In the genomic region with DNA sequence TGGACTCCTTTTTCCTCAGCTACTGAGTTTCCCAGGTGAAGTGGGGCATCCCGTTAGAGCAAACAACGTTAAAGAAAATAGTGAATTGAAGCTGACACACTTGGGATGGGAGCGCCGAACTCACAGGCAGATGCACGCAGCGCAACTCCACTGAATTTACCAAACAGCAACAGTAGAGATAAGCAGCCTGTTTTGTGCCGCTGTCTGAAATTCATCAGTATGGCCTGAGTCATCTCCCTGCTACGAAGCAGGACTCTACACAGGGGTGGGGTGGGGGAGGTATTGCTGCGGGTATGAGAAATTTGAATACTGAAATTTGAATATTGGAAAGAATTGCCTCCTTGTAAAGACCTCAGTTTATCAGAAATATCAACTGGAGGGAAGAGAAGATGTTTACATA, we compare ENCODE assay signal across 27 mouse cellular contexts. TPM values are rescaled to one million over a fixed set of nuclear protein-coding genes. Genes with fewer than 3 reads are reported as not detected.
A peak's percentile ranks its signal among the peaks of the same experiment; 100 is the strongest.
DNase-seq lines count a peak whose midpoint lies in the region; ATAC-seq and TF ChIP-seq lines count a peak whose summit lies in the region.
"Had no signal": no experiment of that assay in that cellular context is flagged by ENCODE, and none has a peak within 500 bp of the region (broad histone marks: within the 10 kb centered on the region; RNA-seq: fewer than 3 reads in every experiment).

No protein-coding gene starts in this region.

- dilution Hi-C loops in CH12.LX (cut with MboI; ENCODE audit: extremely low pct_ligation_motif_present, extremely low pct_unique_long_range_greater_than_20kb, low sequenced_read_pairs): no loop called here

- H3K36me3 ChIP-seq in liver, embryonic 11.5 days (ENCODE audit: control insufficient read depth, insufficient read depth, low read length): no peaks in the 10 kb centered on the region
- H3K36me3 ChIP-seq in CH12.LX (replicated peaks in 1 of 2; ENCODE audit: control insufficient read depth in 1 of 2, insufficient read depth in 1 of 2, low read length in 1 of 2) (no peaks in the 10 kb centered on the region), MEL (ENCODE audit: control insufficient read depth in 1 of 2, insufficient read depth in 2 of 2, low read length in 2 of 2) (peaks cover 0 to 6% of the 10 kb centered on the region in 2 experiments; a peak in 2 of 4 replicates)
- no peaks in the 10 kb centered on the region for H3K36me3 ChIP-seq in intestine, embryonic 15.5 days
- H3K36me3 ChIP-seq: embryonic facial prominence, embryonic 10.5 days; embryonic facial prominence, embryonic 12.5 days; forebrain, embryonic 15.5 days; G1E had no signal

- in situ Hi-C loops in CH12.LX (cut with MboI; ENCODE audit: low pct_ligation_motif_present, low pct_unique_long_range_greater_than_20kb, low sequenced_read_pairs): no loop called here

- H3K27ac ChIP-seq in liver, embryonic 11.5 days (ENCODE audit: low read depth, low read length): no peak overlapping the region
- H3K27ac ChIP-seq in CH12.LX (ENCODE audit: insufficient read depth, low read depth) (no peak overlapping the region), MEL (ENCODE audit: control insufficient read depth, low read depth, low read length) (no peak overlapping the region)
- H3K27ac ChIP-seq in olfactory bulb, adult 2 months (ENCODE audit: insufficient read depth, low read depth, low read length): peak overlapping the region; percentile 48; the same call in 1 of the 2 replicates
- no peak overlapping the region for H3K27ac ChIP-seq in intestine, embryonic 15.5 days
- H3K27ac ChIP-seq: embryonic facial prominence, embryonic 10.5 days; embryonic facial prominence, embryonic 12.5 days; forebrain, embryonic 13.5 days; forebrain, embryonic 15.5 days had no signal

- no peak for ATAC-seq in liver, embryonic 11.5 days (replicated peaks; ENCODE audit: low FRiP score)
- no peak for ATAC-seq in intestine, embryonic 15.5 days
- ATAC-seq: activated CD4-positive, CD25-positive, alpha-beta regulatory T cell, adult 4 months; forebrain, embryonic 13.5 days; forebrain, embryonic 15.5 days; forebrain, postnatal 0 days; Patski had no signal

- TF ChIP-seq EP300 in CH12.LX (IDR thresholded peaks at IDR 0.05; ENCODE audit: low read length): no peak
- TF ChIP-seq EP300 in MEL (IDR thresholded peaks at IDR 0.05; ENCODE audit: low read depth in 1 of 2, low read length in 2 of 2): no peak

- peak; percentile 20 for DNase-seq in liver, embryonic 11.5 days (ENCODE audit: low spot score)
- no peak for DNase-seq in liver
- peak; percentile 39 for DNase-seq in CH12.LX (ENCODE audit: extremely low read depth)
- DNase-seq in MEL (ENCODE audit: low read depth, low spot score): peak; percentile 16
- DNase-seq in kidney, postnatal 14 days: no peak
- DNase-seq: adrenal gland, adult 8-10 months; adrenal gland, postnatal 14 days; adrenal gland, postnatal 36 days; cerebellum, adult 11-12 months; cerebellum, adult 2 months; cerebellum, adult 9-10 months; cerebellum, postnatal 10 days; cerebellum, postnatal 25 days; forebrain, postnatal 0 days had no signal

- 61% methylated on average over 9 of the region's 9 CpGs for WGBS in liver, embryonic 11.5 days
- 49% methylated on average over 9 of the region's 9 CpGs for WGBS in olfactory bulb, adult 2 months
- 72% methylated on average over 9 of the region's 9 CpGs for WGBS in intestine, embryonic 15.5 days

- H3K9me3 ChIP-seq in liver, embryonic 11.5 days (ENCODE audit: control insufficient read depth, low read length): no peaks in the 10 kb centered on the region
- H3K9me3 ChIP-seq in CH12.LX (replicated peaks; ENCODE audit: low read length) (no peaks in the 10 kb centered on the region), MEL (replicated peaks; ENCODE audit: insufficient read depth, low read length) (no peaks in the 10 kb centered on the region)
- H3K9me3 ChIP-seq in intestine, embryonic 15.5 days: no peaks in the 10 kb centered on the region
- H3K9me3 ChIP-seq: embryonic facial prominence, embryonic 10.5 days; embryonic facial prominence, embryonic 12.5 days; forebrain, embryonic 13.5 days; forebrain, embryonic 15.5 days had no signal

- TF ChIP-seq CTCF in CH12.LX (conservative IDR thresholded peaks at IDR 0.05 in 1 of 2, IDR thresholded peaks at IDR 0.05 in 1 of 2; ENCODE audit: low read depth in 2 of 2, low read length in 2 of 2) (no peak), MEL (IDR thresholded peaks at IDR 0.05 in 2 of 3, conservative IDR thresholded peaks at IDR 0.05 in 1 of 3; ENCODE audit: control insufficient read depth in 1 of 3, insufficient read depth in 1 of 3, low read depth in 2 of 3, low read length in 3 of 3, poor library complexity in 1 of 3, severe bottlenecking in 1 of 3) (no peak)
- TF ChIP-seq CTCF in olfactory bulb, adult 2 months (IDR thresholded peaks at IDR 0.05; ENCODE audit: insufficient read depth, low read depth, low read length): no peak

- TF ChIP-seq RAD21 in CH12.LX (IDR thresholded peaks at IDR 0.05; ENCODE audit: low read depth, low read length) (no peak), MEL (IDR thresholded peaks at IDR 0.05; ENCODE audit: low read depth, low read length) (no peak)

- H3K9ac ChIP-seq in liver, embryonic 11.5 days (ENCODE audit: low read depth, low read length): no peak overlapping the region
- H3K9ac ChIP-seq in CH12.LX (ENCODE audit: insufficient read depth, low read depth): no peak overlapping the region
- H3K9ac ChIP-seq in MEL (ENCODE audit: control insufficient read depth, low read depth, low read length, poor library complexity, severe bottlenecking): no peak overlapping the region
- H3K9ac ChIP-seq in intestine, embryonic 15.5 days: no peak overlapping the region
- H3K9ac ChIP-seq: embryonic facial prominence, embryonic 12.5 days; forebrain, embryonic 13.5 days; forebrain, embryonic 15.5 days; forebrain, postnatal 0 days had no signal

- H3K79me2 ChIP-seq in CH12.LX (replicated peaks; ENCODE audit: control insufficient read depth, extremely low read depth, insufficient read depth, poor library complexity, severe bottlenecking) (no peaks in the 10 kb centered on the region), MEL (ENCODE audit: control insufficient read depth, insufficient read depth, low read length, poor library complexity) (no peaks in the 10 kb centered on the region)

- H3K27me3 ChIP-seq in liver, embryonic 11.5 days (replicated peaks; ENCODE audit: control insufficient read depth, insufficient read depth, low read length): peaks cover 34% of the 10 kb centered on the region
- H3K27me3 ChIP-seq in CH12.LX (replicated peaks): no peaks in the 10 kb centered on the region
- peaks cover 0 to 2% of the 10 kb centered on the region in 2 experiments; a peak in 1 of 4 replicates for H3K27me3 ChIP-seq in MEL (ENCODE audit: control insufficient read depth in 1 of 2, insufficient read depth in 2 of 2, low read length in 2 of 2)
- H3K27me3 ChIP-seq in intestine, embryonic 15.5 days (replicated peaks): peaks cover 10% of the 10 kb centered on the region; the same call in 1 of the 2 replicates

- TF ChIP-seq POLR2A in CH12.LX (IDR thresholded peaks at IDR 0.05; ENCODE audit: low read depth, low read length): no peak
- TF ChIP-seq POLR2A in MEL (IDR thresholded peaks at IDR 0.05; ENCODE audit: control insufficient read depth in 1 of 2, insufficient read depth in 1 of 2, low read depth in 1 of 2, low read length in 2 of 2, poor library complexity in 1 of 2): no peak
- TF ChIP-seq POLR2A in olfactory bulb, adult 2 months (IDR thresholded peaks at IDR 0.05; ENCODE audit: insufficient read depth, low read depth, low read length): no peak

- H3K4me2 ChIP-seq in liver, embryonic 11.5 days: no peak overlapping the region
- H3K4me2 ChIP-seq in CH12.LX (ENCODE audit: insufficient read depth, low read depth, poor library complexity, severe bottlenecking): 0 out of 2 replicates have a peak overlapping the region, but pooled peaks have one; percentile 2
- no peak overlapping the region for H3K4me2 ChIP-seq in intestine, embryonic 15.5 days (replicated peaks)
- H3K4me2 ChIP-seq: embryonic facial prominence, embryonic 12.5 days; forebrain, embryonic 13.5 days; forebrain, embryonic 15.5 days had no signal

- H3K4me3 ChIP-seq in liver, embryonic 11.5 days (ENCODE audit: low read depth, low read length): no peak overlapping the region
- H3K4me3 ChIP-seq in CH12.LX (replicated peaks in 1 of 3; ENCODE audit: low read depth in 2 of 3, low read length in 2 of 3, poor library complexity in 1 of 3) (no peak overlapping the region), MEL (ENCODE audit: control insufficient read depth in 1 of 2, insufficient read depth in 1 of 2, low read depth in 2 of 2, low read length in 2 of 2) (no peak overlapping the region)
- peak overlapping the region; percentile 28 for H3K4me3 ChIP-seq in olfactory bulb, adult 2 months (ENCODE audit: insufficient read depth, low read depth, low read length)
- H3K4me3 ChIP-seq in intestine, embryonic 15.5 days (replicated peaks): no peak overlapping the region
- H3K4me3 ChIP-seq: embryonic facial prominence, embryonic 10.5 days; embryonic facial prominence, embryonic 12.5 days; forebrain, embryonic 13.5 days; forebrain, embryonic 15.5 days had no signal

- peaks cover 4% of the 10 kb centered on the region for H3K4me1 ChIP-seq in liver, embryonic 11.5 days (replicated peaks; ENCODE audit: control insufficient read depth, insufficient read depth, low read length)
- H3K4me1 ChIP-seq in CH12.LX (ENCODE audit: control insufficient read depth in 1 of 2, insufficient read depth in 2 of 2): peaks cover 0 to 12% of the 10 kb centered on the region in 2 experiments; a peak in 2 of 4 replicates
- peaks cover 0 to 8% of the 10 kb centered on the region in 2 experiments; a peak in 2 of 4 replicates for H3K4me1 ChIP-seq in MEL (ENCODE audit: control insufficient read depth in 1 of 2, insufficient read depth in 2 of 2, low read length in 2 of 2)
- peaks cover 5% of the 10 kb centered on the region for H3K4me1 ChIP-seq in olfactory bulb, adult 2 months (ENCODE audit: control insufficient read depth, insufficient read depth, low read length)
- peaks cover 4% of the 10 kb centered on the region; the same call in 1 of the 2 replicates for H3K4me1 ChIP-seq in intestine, embryonic 15.5 days (replicated peaks)

RNA-seq across cellular contexts. Expression of a gene that starts 5.6 kb away (rescaled TPM):
- 4.8 and 5.4 TPM in 2 replicates for polyA plus RNA-seq in liver, embryonic 11.5 days (2014; fragmentation: Nextera tagmentation; extraction: Ambion mirVana)
- total RNA-seq in CH12.LX (2012; rRNA removed): not detected in 2 replicates
- not detected in 2 replicates for total RNA-seq in CH12.LX (2014; rRNA removed)
- not detected in 2 replicates for polyA plus RNA-seq in CH12.LX (2012; ENCODE audit: insufficient read length, low read depth)
- total RNA-seq in MEL (2012; rRNA removed): not detected in 2 replicates
- not detected for polyA plus RNA-seq in MEL (2012; ENCODE audit: insufficient read depth in 1 of 2, insufficient read length in 2 of 2, low read depth in 1 of 2, low replicate concordance in 2 of 2, missing spikeins in 1 of 2)
- polyA plus RNA-seq in olfactory bulb, adult 2 months (2012; ENCODE audit: insufficient read depth, insufficient read length, low replicate concordance, missing spikeins): not detected in 2 replicates
- polyA plus RNA-seq in intestine, embryonic 15.5 days (2015; fragmentation: Nextera tagmentation; extraction: Ambion mirVana): 5.3 TPM in 2 replicates
- polyA plus RNA-seq: G1E, Patski had no signal

RNA-seq across cellular contexts. Expression of a gene that starts 12.2 kb away (rescaled TPM):
- polyA plus RNA-seq in liver, embryonic 11.5 days (2014; fragmentation: Nextera tagmentation; extraction: Ambion mirVana): not detected in 2 replicates
- not detected in 2 replicates for total RNA-seq in CH12.LX (2012; rRNA removed)
- not detected in 2 replicates for total RNA-seq in CH12.LX (2014; rRNA removed)
- polyA plus RNA-seq in CH12.LX (2012; ENCODE audit: insufficient read length, low read depth): not detected in 2 replicates
- 0.15 TPM in 1 of 2 replicates, not detected in the other for total RNA-seq in MEL (2012; rRNA removed)
- not detected for polyA plus RNA-seq in MEL (2012; ENCODE audit: insufficient read depth in 1 of 2, insufficient read length in 2 of 2, low read depth in 1 of 2, low replicate concordance in 2 of 2, missing spikeins in 1 of 2)
- polyA plus RNA-seq in olfactory bulb, adult 2 months (2012; ENCODE audit: insufficient read depth, insufficient read length, low replicate concordance, missing spikeins): not detected in 2 replicates
- not detected in 2 replicates for polyA plus RNA-seq in intestine, embryonic 15.5 days (2015; fragmentation: Nextera tagmentation; extraction: Ambion mirVana)
- total RNA-seq: adrenal gland, adult 18-20 months; adrenal gland, adult 8-10 months; adrenal gland, postnatal 14 days; adrenal gland, postnatal 36 days; forebrain, postnatal 0 days; G1E had no signal
- polyA plus RNA-seq: activated CD4-positive, CD25-positive, alpha-beta regulatory T cell, adult 4 months; C2C12; embryonic facial prominence, embryonic 10.5 days; embryonic facial prominence, embryonic 14.5 days; forebrain, embryonic 11.5 days; forebrain, embryonic 15.5 days; G1E; Patski had no signal

Comparison
In these comparisons a context has a peak if more than half of its experiments do, and no peak if none do; other contexts are left out.
1. DNase-seq: peak in liver, embryonic 11.5 days (single experiment), CH12.LX (single experiment) and MEL (single experiment); none in liver (single experiment) and kidney, postnatal 14 days (single experiment).